Mouse (Mus musculus): Measurements from ENCODE around the gene Clcn6. TPM values are rescaled to one million over a fixed set of nuclear protein-coding genes. Genes with fewer than 3 reads are reported as not detected.
"Not testable (repeated sequence)": the region's sequence is repeated elsewhere in the genome, so short reads cannot be mapped to it uniquely, and the experiment has no call there.

Clcn6 gene
- polyA plus RNA-seq, 1 experiment, result 5.7 TPM

DNA sequence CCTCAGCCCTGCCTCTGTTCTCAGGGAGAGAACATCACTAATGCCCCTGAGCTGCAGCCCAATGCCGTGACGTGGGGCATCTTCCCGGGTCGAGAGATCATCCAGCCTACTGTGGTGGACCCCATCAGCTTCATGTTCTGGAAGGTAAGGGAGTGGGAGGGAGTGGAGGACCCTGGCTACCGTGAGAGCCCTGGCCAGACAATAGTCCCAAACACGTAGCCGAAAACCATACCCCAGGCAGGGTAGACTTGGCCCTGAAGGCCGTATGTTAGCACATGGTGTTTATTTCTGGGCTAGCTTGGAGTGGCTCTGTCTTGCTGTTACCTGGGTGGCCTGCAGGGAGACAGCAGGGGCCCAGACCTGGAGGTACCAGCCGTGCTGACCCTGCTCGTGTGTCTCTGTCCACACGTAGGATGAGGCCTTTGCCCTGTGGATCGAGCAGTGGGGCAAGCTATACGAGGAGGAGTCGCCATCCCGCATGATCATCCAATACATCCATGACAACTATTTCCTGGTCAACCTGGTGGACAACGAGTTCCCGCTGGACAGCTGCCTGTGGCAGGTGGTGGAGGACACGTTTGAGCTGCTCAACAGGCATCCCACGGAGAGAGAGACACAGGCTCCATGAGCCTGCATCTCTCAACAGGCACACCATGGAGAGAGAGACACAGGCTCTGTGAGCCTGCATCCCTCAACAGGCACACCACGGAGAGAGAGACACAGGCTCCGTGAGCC, 16.5 kb upstream of the Clcn6 start:
- H3K4me1 ChIP-seq (ENCODE audit: control insufficient read depth, insufficient read depth, insufficient read length, low read length), result no peaks in the 10 kb centered on the region
- no peak overlapping the region for H3K4me3 ChIP-seq (ENCODE audit: insufficient read depth, low read depth, low read length)
- H3K27ac ChIP-seq (replicated peaks; ENCODE audit: low read depth, low read length), result no peak overlapping the region

DNA sequence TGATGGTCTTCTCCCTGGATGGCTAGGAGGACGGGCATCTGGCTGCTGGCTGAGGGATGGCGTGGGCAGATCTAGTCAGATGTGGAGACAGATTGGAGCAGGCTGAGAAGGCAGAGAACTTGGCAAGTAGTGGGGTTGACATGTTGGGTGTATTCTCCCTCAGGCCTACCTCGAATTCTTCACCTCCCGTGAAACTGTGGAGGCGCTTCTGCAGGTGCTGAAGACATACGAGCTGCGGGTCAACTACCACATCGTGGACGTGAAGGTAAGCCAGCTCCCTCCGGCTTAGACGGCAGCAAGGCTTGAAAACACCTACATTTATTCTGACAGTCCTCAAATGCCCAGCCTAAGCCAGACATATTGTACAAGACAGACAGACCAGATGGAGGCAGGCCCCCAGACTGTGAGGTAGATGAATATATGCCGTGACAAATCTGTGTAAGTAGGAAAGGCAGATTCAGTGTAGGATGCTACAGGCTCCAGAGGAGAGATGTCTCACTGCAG, 14.8 kb upstream of the Clcn6 start:
- no peak overlapping the region for H3K4me3 ChIP-seq (ENCODE audit: insufficient read depth, low read depth, low read length)
- H3K4me1 ChIP-seq (ENCODE audit: control insufficient read depth, insufficient read depth, insufficient read length, low read length), result no peaks in the 10 kb centered on the region
- H3K27ac ChIP-seq (replicated peaks; ENCODE audit: low read depth, low read length), result no peak overlapping the region

DNA sequence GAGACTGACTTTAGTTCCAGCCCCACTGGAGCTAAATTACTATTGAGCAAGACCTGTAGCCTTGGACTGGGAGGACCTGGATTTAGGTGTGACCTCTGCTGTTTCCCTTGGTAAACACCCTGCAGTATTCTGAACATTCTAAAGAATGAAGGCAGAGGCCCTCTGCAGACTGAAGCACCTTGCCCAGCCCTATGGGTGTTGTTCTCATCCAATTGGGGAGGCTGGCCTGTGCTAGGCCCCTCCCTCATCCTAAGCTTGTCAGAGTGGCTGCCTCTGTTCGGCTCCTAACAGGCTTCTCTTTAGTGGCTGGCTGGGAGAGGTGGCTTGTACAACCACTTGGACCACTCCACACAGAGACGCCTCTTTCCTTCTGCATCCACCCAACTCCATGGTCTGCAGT, 14.4 kb upstream of the Clcn6 start:
- H3K4me3 ChIP-seq (ENCODE audit: insufficient read depth, low read depth, low read length), result no peak overlapping the region
- no peaks in the 10 kb centered on the region for H3K4me1 ChIP-seq (ENCODE audit: control insufficient read depth, insufficient read depth, insufficient read length, low read length)
- H3K27ac ChIP-seq (replicated peaks; ENCODE audit: low read depth, low read length), result no peak overlapping the region

DNA sequence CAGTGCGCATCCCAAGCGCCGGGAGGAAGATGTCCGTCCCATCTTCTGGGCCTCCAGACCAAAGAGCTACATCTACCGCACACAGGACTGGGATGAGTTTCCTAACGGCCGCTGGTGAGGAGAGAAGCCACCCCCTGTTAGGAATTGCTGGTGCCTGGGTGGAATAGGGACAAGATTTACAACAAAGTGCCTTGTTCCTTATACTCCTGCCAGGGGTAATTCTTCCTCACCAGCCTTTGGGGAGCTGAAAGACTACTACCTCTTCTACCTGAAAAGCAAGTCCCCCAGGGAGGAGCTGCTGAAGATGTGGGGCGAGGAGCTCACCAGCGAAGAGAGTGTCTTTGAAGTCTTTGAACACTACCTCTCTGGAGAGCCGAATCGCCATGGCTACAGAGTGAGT, 13.3 kb upstream of the Clcn6 start:
- Histone ChIP-seq H3K4me1 (ENCODE audit: control insufficient read depth, insufficient read depth, insufficient read length, low read length) (no peaks in the 10 kb centered on the region), H3K4me3 (ENCODE audit: insufficient read depth, low read depth, low read length) (no peak overlapping the region), H3K27ac (replicated peaks; ENCODE audit: low read depth, low read length) (no peak overlapping the region)

DNA sequence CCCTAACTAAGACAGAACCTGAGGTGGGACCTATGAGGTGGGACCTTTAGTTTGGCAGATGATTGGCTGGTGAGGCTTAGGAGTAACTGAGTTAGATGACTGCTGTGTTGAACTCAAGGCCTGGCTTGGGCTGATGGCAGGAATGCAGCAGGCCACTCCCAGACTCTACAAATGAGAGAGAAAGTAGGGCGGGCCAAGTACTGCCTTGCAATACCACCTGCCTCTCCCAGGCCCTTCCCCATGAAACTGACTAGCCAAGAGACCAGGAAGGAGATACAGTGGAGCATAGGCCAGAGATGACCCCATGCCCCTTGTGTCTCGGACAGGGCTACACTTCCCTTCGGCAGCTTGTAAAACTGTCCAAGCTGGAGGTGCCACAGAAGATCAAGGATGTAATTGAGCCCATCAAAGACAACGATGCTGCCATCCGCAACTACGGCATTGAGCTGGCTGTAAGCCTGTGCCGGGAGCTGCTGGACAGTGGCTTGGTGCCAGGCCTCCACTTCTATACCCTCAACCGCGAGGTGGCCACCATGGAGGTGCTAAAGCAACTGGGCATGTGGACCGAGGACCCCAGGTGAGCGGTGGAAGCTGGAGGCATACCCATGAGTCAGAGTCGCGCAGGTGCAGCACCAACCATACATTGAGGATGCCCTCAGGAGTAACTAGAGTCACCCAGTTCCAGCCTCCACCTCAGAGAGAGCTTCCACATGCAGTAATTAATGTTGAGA, 12.6 kb upstream of the Clcn6 start:
- Histone ChIP-seq H3K27ac (replicated peaks; ENCODE audit: low read depth, low read length) (no peak overlapping the region), H3K4me3 (ENCODE audit: insufficient read depth, low read depth, low read length) (no peak overlapping the region), H3K4me1 (ENCODE audit: control insufficient read depth, insufficient read depth, insufficient read length, low read length) (no peaks in the 10 kb centered on the region)

DNA sequence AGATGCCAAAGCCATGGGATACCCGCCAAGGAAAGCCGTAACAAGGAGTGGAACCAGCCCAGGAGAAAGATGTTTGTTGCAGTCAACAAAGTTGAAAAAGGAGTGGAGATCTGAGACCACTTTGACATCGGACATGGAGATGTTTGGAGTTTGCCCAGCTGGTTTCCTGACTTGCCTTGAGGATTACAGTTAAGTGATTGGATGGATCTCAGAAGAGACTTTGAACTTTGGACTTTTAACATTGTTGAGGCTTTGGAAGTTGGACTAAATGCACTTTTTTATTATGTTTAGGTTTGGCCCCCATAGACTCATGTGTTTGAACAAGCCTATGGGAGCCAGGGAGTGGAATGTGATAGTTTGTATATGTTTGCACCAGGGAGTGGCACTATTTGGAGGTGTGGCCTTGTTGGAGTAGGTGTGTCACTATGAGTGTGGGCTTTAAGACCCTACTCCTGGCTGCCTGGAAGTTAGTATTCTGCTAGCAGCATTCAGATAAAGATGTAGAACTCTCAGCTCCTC, 11.8 kb upstream of the Clcn6 start:
- not testable (repeated sequence) for H3K4me1 ChIP-seq (ENCODE audit: control insufficient read depth, insufficient read depth, insufficient read length, low read length); H3K27ac ChIP-seq (replicated peaks; ENCODE audit: low read depth, low read length); H3K4me3 ChIP-seq (ENCODE audit: insufficient read depth, low read depth, low read length)

DNA sequence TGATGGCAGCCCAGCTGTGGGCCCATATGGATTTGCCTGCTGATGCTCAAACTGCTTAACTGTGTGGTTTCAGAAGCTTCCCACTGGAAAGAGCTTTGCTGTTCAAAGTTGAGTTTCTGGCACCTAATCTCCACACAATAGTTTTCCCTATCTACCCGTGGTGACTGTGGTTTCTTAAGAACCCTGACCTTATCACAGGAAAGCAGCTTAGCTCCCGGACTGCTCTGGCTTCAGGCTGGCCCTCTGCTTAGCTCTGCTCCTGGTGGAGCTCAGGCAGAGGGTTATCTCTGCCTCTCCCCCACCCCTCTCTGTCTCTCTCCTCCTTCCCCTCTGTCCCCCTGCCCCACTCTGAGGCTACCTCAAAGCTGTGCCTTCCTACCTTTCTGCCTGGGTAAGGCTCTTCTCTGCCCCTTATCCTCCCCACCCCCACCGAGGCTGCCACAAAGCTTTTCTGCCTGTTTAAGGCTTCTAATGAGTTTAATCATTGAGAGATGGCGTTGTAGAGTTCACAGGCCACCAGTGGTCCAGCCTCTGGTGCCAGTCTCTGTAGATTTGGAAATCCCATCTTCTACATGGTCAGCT, 7.9 kb upstream of the Clcn6 start:
- no peak overlapping the region for H3K4me3 ChIP-seq (ENCODE audit: insufficient read depth, low read depth, low read length)
- H3K4me1 ChIP-seq (ENCODE audit: control insufficient read depth, insufficient read depth, insufficient read length, low read length), result peaks cover 4% of the 10 kb centered on the region; the same call in 1 of the 2 replicates
- H3K27ac ChIP-seq (replicated peaks; ENCODE audit: low read depth, low read length), result no peak overlapping the region

DNA sequence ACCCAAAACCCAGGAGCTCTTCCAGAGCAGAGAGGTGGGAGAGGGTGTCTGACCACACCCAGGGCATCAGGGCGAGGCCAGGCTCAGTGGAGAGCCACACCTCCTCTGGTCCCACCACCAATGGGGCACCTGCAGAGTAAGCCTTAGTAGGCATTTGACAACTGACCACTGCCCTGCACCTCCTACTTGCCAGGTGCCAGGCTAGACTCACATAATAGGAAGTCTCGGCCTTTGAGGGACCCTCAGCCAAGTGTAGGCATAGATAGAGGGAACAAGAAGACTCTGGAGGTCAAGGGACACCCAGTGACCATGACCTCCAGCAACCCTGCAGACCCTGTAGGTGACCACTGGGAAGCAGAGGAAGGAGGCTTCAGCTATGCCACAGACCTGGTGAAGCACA, 5.5 kb upstream of the Clcn6 start:
- no peak overlapping the region for H3K27ac ChIP-seq (replicated peaks; ENCODE audit: low read depth, low read length)
- no peak overlapping the region for H3K4me3 ChIP-seq (ENCODE audit: insufficient read depth, low read depth, low read length)
- peaks cover 16% of the 10 kb centered on the region for H3K4me1 ChIP-seq (ENCODE audit: control insufficient read depth, insufficient read depth, insufficient read length, low read length)

DNA sequence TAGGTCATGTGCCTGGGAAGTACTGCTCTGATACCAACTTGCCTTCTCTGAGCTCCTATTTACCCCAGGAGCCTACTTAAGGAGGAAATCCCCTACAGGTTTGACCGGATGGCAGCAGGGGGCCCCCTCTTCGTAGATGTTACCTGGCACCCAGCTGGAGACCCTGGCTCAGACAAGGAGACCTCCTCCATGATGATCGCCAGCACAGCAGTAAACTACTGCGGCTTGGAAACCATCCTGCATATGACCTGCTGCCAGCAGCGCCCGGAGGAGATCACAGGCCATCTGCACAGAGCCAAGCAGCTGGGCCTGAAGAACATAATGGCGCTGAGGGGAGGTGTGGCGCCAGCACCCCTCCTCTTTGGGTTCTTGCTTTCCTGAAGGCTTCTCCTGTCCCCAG, 4.7 kb upstream of the Clcn6 start:
- not testable (repeated sequence) for H3K27ac ChIP-seq (replicated peaks; ENCODE audit: low read depth, low read length); H3K4me3 ChIP-seq (ENCODE audit: insufficient read depth, low read depth, low read length)
- H3K4me1 ChIP-seq (ENCODE audit: control insufficient read depth, insufficient read depth, insufficient read length, low read length), result peaks cover 16% of the 10 kb centered on the region

DNA sequence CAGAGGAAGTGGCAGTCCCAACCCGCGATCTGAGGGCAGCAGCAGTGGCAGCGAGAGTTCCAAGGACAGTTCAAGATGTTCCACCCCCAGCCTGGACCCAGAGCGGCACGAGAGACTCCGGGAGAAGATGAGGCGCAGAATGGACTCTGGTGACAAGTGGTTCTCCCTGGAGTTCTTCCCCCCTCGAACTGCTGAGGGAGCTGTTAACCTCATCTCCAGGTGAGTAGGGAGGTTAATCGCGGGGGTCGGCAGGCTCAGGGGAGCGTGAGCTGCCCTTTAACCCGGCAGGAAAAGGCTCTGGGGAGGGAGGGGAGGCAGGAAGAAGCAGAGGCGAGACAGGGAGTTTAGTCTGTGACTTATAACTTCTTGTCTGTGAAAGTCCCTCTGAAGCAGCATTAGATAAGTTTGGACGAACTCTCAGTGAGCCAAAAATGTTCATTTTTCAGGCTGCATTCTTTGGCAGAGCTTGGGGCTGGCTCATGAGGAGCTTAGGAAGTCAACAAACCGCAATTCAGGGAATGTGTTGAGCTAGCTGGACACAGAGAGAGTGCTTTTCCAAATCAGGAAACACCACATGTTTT, 3.1 kb upstream of the Clcn6 start:
- H3K4me1 ChIP-seq (ENCODE audit: control insufficient read depth, insufficient read depth, insufficient read length, low read length), result peaks cover 19% of the 10 kb centered on the region
- peak overlapping the region; percentile 89 for H3K27ac ChIP-seq (replicated peaks; ENCODE audit: low read depth, low read length)
- peak overlapping the region; percentile 58 for H3K4me3 ChIP-seq (ENCODE audit: insufficient read depth, low read depth, low read length)

DNA sequence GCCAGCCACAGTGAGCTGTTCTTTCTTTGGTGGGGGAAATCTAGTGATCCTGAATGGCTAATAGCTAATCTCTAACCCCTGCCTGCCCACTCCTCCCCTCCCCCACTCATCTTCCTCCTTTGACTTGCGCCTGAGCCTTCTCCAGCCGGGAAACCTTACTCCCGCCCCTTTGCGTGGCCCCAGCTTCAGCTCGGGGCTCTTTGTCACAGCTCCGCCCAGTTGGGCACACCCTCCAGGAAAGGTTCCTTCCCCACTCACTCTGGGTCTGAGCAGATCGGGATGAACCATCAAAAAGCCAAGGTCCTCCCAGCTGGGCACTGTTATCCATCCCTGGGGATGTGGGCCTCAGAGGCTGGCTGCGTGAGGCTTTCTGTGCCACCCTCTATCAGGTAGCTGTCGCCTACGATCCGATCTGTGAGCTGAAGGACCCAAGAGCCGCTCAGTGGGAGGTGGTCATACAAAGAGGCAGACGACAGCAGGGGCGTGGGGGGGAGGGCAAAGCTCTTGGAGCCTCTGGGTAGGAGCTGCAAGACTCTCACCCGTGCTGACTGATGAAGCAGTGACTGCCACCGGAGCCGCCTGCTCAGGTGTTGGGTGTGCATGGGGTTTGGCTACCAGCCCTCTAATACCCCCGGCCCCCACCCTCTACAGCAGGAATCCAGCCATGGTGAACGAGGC, 2.5 kb upstream of the Clcn6 start:
- Histone ChIP-seq H3K4me1 (ENCODE audit: control insufficient read depth, insufficient read depth, insufficient read length, low read length) (peaks cover 19% of the 10 kb centered on the region), H3K4me3 (ENCODE audit: insufficient read depth, low read depth, low read length) (peak overlapping the region; percentile 58), H3K27ac (replicated peaks; ENCODE audit: low read depth, low read length) (peak overlapping the region; percentile 89)

DNA sequence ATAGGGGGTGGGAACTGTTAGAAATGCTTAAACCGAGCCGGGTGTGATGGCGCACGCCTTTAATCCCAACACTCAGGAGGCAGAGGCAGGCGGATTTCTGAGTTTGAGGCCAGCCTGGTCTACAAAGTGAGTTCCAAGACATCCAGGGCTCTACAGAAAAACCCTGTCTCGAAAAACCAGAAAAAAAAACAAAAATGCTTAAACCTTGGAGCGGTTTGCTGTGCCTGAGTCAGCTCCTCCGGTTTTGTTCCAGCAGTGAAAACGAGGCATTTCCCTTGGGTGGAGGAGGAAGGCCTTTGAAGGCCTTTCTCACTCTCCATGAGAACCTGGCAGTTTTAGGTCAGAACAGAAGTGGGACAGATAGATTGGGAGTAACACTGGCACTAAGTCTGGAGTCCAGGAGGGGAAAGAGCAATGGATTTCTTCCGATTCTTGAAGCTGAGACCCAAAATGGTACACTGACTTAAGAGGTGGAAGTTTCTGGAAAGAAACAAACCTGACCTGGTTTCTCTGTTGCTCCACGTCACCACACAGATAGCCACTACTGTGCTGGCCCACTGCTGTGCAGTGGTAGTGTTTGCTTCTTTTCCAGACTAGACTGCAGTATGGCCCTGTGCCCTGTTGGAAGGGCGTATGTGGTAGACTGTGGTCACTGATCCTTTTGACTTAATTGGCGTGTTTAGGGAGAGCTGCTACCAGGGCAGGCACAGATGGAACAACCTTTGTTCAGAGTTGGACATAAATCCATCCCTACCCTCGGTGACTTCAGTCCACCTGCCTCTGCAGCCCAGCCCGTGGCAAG, 1.6 kb upstream of the Clcn6 start:
- peaks cover 19% of the 10 kb centered on the region for H3K4me1 ChIP-seq (ENCODE audit: control insufficient read depth, insufficient read depth, insufficient read length, low read length)
- H3K4me3 ChIP-seq (ENCODE audit: insufficient read depth, low read depth, low read length), result peak overlapping the region; percentile 58
- peak overlapping the region; percentile 89 for H3K27ac ChIP-seq (replicated peaks; ENCODE audit: low read depth, low read length)

DNA sequence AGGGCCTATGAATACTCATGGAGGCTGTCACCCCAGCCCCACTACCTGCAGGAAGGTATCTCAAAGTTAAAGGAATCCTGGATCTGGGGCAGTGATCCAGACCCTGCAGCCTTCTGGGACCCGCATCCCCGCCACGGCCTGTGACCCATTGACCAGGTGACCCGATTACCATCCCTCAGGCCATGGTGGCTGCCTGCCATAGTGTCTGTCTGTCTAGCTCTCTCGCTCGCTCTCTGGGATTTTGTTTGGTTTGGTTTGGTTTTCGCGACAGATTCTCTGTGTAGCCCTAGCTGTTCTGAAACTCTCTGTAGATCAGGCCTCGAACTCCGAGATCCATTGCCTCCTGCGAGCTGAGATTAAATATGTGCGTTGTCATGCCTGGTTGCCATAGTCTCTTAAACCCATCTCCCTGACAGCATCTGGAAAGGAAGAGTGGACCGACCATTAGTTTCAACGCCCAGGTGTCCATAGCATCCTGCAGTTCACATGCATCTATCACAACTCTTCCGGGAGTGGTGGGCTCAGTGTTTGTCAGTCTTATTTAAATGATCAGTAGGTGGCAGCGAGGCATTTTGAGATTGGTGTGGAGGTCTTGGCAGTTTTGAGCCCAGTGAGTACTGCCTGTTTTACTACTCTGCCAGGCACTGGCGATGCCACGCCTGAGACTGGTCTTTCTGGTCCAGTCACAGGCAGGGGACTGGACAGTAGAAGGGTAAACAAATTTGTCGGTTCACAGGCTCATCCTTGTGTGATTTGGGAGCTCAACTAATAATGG, 820 bp upstream of the Clcn6 start:
- Histone ChIP-seq H3K4me1 (ENCODE audit: control insufficient read depth, insufficient read depth, insufficient read length, low read length) (peaks cover 19% of the 10 kb centered on the region), H3K27ac (replicated peaks; ENCODE audit: low read depth, low read length) (peak overlapping the region; percentile 89), H3K4me3 (ENCODE audit: insufficient read depth, low read depth, low read length) (peak overlapping the region; percentile 58)
